Mouse (Mus musculus): Measurements from ENCODE around the gene Lif.

- TF ChIP-seq POLR2A (IDR thresholded peaks at IDR 0.05; ENCODE audit: borderline replicate concordance, extremely low read depth, low read depth, low read length) (no peak), CTCF (IDR thresholded peaks at IDR 0.05; ENCODE audit: insufficient read depth, low read length) (no peak)
These were observed 44.2 kb upstream of the Lif start for GRCm38 (mm10) chr11:4213107-4213506.
